Mouse (Mus musculus): ENCODE results near the gene Fam222b.

Gene Fam222b

DNA sequence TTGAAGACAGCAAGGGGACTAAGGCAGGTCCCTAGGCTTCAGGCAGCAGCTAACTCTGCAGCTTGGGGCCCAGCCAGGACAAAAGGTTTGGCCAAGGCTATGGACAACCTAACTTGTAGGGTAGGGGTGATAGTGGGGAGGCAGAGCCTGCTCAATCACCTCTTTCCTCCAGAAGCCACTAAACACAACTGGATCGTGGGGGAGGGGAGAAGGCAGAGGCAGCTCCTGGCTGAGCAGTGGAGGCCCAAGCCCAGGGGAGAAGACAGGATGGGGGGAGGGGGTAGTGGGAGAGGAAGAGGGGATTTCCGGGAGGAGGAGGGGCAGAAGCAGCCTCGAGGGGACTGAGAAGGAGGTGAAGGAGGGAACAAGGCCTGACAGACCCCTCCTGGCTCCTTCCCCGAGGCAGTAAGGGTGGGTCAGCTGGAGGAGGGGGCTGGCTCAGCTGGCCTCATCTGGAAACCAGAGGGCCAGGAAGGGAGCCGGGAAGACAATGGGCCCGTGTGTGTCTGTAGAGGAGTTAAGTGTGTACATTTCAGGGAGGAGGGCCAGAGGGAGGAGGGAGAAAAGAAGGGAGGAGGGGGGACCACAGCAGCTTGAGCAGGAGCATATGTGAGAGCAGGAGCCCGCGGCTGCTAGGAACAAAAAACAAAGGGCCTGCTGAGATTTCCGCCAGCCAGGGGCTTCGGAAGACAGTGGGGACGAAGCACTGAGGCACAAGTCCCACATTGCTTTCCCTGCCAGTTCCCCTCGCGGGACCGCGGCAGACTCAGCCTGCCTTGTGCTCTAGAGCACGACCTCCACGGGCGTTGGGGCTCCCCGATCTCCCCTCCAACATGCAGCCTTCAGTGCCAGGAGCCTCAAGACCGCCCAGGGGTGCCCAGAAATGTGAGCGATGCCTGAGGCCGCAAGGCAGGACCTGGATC, 69.5 kb downstream of the Fam222b start:
- peak; percentile 84 for DNase-seq (ENCODE audit: extremely low spot score, low spot score)

DNA sequence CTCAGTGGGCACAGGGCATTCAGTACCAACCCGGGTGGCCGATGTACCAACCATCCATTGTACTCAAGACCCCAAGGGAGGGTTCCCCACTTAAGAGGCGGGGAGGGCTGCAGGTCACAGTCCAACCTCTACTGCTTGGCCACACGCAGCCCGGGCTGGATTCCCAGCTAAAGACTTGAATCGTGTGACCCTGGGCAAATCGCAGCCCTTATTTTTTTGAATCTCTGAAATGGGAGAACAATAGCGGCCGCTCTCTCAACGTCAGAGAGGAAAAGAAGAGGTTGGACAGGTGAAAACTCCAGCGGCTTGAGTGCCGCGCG, 70.1 kb downstream of the Fam222b start:
- no peak for DNase-seq (ENCODE audit: extremely low spot score, low spot score)

DNA sequence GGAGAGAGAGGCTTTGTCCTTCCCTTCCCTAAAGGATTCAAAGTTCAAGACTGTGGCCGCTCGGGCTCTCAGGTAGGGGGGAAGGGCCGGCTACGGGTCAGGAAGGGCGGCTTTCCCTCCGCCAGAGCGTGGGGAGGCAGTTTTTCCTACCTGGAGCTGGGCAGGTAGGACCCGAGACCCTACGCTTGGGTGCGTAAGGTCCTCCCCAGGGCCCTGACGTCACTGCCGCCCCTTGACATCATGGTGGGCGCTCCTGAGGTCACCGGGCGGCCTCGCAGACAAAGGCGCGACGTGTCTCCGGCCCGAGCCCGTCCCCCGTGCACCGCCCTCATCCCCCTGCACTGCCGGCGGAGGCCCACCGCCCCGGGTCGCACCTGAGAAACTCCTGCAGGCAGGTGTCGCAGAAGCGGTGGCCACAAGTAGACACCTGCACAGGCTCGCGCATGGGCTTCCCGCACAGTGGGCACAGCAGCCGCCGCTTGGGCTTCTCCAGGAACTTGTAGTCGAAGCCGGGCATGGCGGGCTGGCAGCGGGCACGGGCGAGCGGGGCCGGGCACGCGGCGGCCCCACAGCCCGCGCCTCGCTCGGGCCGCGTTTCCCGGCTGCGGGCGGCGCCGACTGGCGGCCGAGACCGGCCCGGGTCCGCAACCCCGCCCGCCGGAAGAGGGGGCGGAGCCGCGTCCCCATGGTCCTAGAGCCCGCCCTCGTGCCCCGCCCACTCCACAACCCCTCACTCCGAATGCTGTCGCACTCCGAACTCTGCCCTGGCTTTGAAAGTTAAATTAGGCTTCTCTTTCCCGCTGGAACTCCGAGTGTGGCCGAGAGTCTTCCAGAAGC, 70.7 kb downstream of the Fam222b start, which contains the start of gene Traf4:
Traf4 (minus strand) TSS at position 666 of the 837 bp plus-strand sequence.
- DNase-seq (ENCODE audit: extremely low spot score, low spot score): peak; percentile 88

DNA sequence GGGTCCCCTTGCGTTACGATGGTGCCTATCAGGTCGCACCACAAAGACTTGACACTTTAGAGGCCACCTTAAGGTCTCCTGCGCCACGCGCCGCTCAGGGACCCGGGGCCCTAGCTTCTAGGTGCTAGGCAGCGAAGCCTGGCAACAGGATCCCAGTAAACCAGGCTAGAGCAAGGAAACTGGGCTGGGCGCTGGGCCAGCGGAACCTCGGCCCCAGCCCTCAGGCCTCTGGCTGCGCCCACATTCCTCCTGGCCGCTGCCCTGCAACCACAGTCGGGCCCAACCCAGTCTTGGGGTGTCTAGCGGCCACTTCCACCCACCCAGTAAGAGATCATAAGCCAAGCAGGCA, 71.3 kb downstream of the Fam222b start:
- DNase-seq (ENCODE audit: extremely low spot score, low spot score): no peak

DNA sequence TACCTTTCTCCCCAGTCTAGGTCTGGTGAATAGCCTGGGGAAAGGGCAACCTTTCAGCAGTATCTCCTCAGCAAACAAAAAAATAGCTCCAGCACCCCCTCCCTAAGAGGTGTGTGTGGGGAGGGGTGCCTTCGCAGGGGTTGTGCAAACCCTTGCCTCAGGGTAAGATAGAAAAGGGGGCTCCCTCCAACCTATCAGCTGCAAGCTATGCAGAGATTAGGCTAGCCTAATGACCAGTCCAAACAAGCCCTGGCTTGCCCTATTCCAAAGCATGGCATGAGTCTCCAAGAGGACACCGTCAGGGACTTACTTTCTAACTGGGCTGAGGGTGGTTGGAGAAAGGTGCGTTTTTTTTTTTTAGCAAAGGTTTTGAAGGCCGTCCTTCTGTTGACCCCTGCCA, 71.7 kb downstream of the Fam222b start:
- no peak for DNase-seq (ENCODE audit: extremely low spot score, low spot score)

DNA sequence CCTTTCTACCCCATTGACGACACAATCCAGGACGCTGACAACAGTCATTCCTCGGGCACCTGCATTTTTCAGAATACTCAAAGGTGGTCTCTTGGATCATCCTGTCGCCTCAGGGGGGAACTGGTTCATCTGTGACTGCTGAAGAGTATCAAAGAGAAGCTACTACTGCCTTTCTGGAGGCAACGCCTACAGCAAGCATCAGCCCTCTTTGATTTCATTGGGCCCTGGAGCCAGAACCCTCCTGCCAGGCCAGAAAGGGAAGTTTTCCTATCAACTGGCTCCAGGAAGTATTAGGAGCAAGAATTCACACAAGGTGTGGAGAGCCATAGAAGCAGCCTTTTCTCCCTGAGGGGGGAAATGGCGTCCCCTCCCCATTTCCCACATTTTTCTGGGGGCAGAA, 72.2 kb downstream of the Fam222b start:
- DNase-seq (ENCODE audit: extremely low spot score, low spot score): no peak

DNA sequence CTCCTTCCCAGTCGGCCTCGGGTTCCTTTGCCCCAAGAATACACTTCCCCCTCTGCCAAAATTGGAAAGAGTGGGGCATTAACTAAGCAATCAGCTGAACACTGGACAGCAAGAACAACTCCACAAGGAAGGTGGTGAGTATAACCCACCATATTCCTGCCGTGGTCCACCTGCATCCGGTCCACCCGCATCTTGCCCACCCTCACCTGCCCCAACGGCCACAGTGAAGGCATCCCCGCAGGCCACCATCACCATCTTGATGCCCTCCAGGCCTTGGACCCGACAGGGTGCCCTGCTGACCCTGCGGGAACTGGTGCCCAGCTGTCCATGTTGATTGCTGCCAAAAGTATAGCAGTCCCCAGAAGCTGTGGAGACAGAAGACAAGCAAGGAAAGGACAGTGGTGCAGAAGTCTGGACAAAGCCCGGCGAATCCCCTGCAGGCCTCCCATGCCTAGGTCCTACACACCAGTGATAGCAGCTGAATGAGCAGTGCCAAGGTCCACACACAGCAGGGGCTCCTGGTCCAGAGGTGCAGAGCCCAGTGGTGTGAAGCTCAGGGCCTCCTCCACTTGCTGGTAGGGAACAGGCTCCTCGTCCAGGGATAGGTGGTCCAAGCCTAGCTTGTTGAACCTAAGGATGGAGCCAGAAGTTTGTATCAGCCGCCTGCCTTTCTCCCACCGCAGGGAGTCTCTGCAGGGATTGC, 72.9 kb downstream of the Fam222b start:
- no peak for DNase-seq (ENCODE audit: extremely low spot score, low spot score)

DNA sequence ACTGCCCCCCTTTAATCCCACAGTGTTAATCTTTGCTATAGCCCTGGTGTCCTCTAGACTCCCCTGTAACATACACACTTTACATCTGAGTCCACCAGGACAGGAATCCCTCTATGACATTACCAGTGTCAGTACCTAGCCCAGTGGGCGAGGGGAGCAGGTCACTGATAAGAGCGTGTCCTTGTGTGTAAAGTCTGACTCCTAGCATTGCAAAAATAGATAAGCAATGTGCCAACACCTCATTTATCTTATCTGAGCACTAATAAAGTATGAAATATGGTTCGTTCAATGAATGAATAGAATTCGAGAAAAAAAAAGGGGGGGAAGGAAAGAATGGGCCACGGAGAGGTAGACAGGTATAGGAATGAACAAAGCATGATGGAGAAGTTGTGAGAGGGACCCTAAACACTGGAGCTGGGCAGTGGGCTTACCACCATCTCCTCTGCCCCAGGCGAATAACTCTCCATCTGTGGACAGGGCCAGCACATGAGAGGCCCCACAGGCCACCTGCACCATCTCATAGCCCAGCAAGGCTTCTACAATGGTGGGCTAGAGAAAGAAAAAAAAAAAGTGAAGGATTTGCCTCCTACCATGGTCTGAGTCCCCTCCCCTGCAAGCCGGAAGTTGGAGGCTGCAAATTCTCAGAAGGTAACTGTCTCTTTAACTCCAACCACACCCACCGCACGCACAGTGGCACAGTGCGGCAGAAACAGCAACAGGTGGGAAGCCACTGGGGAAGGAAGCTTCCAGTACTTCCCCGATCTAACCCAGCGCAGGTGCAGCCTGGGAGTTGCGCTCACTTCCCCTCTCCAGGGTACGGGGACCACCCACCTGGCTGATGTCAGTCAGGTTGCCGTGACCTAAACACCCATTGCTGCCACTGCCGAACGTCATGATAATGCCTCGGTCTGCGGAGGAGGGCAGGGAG, 74.3 kb downstream of the Fam222b start:
- DNase-seq (ENCODE audit: extremely low spot score, low spot score): no peak

DNA sequence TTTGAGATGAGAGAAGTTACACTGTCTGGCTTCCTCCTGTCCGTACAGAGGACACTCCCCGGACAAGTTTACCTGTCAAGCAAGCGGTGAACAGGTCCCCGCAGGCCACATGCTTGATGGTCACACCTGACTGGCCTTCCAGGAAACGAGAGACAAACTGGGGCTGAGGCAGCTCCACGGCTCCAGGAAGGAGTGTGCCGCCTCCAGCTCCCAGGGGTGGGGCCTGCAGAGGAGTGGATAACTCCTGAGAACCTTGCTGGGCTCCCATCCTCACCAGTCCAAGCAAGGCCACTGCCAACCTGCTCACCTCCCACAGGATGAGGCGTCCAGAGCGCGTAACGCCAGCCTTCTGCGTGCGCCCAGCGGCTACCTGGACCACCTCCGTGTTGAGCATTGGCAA, 75.8 kb downstream of the Fam222b start:
- DNase-seq (ENCODE audit: extremely low spot score, low spot score): no peak

DNA sequence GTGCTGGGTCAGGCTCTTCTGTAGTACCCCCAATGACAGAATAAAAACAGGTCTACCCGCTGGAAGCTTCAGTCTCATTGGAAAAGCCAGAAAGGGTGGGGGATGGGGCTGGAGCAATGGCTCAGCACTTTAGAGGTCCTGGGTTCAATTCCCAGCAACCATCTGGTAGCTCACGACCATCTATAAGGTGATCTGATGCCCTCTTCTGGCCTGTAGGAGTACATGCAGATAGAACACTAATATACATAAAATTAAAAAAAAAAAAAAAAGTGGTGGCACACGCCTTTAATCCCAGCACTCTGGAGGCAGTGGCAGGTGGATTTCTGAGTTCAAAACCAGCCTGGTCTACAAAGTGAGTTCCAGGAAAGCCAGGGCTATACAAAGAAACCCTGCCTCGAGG, 76.9 kb downstream of the Fam222b start:
- DNase-seq (ENCODE audit: extremely low spot score, low spot score): no peak

DNA sequence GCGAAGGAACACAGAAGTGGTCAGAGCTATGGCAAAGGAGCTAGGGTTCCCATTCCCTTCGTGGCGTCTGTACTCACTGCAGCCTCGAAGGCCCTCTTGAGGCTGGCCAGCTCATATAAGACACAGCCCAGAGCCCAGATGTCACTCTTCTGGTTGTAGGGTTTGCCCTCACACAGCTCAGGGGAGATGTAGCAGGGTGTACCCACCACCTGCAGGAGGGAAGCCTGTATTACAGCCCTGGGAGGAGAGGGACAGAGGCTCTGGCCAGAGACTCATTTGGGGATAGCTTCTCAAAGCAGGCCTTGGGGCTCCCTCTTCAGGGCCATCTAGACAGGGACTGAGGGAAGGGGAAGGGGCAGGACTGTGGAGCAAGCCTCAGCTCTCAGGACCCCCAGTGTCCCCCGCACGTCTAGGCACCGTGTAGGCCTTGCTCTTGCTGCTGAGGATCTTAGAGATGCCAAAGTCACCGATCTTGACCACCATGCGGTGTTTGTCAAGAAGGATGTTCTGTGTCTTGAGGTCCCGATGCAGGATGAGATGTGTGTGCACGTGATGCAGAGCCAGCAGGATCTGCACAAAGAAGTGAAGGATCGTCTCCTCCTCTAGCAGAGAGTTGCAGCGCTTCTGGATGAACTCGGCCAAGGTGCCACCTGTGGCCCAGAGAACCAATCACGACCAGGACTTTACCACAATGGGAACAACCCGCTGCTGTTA, 77.7 kb downstream of the Fam222b start:
- no peak for DNase-seq (ENCODE audit: extremely low spot score, low spot score)

DNA sequence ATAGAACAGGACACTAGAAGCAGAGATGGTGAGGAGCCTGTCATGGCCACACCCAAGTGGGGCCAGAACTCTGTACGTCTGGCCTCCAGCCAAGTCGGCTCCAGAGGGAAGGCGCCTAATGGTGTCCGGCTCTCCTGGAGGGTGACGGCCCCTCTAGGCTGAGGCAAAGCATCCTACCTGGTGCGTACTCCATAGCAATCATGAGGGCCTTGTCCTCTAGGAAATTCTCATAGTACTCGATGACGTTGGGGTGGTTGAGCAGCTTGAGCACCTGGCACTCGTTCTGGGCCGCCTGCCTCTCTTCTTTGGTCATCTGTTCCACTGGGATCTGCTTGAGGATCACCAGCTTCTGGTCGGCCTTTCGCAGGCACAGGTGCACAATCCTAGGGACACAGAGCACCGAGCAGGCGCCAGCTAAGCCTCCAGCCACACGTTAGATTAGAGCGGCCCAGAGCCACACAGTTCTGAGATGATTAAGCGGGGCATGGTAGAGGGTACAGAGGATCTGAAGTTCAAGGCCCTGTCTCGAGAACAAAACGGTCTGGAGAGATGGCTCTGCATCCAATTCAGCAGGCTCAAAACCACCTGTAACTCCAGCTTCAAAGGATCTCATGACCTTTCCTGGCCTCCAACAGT, 78.4 kb downstream of the Fam222b start:
- no peak for DNase-seq (ENCODE audit: extremely low spot score, low spot score)

DNA sequence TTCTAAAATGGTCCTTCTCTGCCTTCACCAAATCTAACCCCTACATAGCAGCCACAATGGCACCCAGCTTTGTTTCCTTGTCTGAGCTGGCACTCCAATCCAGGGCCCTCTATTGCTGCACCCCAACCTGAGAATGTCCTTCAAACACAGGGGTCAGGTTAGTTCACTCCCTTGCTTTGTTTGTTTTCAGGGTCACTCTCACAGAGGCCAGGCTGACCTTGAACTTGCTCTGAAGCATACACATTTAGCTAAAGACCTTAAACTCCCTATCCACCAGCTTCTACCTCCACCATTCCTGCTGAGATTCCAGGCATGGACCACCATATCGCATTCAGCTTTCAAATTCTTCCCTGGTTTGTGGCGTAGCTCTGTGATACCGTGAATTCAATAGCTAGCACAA, 80.0 kb downstream of the Fam222b start:
- DNase-seq (ENCODE audit: extremely low spot score, low spot score): no peak

DNA sequence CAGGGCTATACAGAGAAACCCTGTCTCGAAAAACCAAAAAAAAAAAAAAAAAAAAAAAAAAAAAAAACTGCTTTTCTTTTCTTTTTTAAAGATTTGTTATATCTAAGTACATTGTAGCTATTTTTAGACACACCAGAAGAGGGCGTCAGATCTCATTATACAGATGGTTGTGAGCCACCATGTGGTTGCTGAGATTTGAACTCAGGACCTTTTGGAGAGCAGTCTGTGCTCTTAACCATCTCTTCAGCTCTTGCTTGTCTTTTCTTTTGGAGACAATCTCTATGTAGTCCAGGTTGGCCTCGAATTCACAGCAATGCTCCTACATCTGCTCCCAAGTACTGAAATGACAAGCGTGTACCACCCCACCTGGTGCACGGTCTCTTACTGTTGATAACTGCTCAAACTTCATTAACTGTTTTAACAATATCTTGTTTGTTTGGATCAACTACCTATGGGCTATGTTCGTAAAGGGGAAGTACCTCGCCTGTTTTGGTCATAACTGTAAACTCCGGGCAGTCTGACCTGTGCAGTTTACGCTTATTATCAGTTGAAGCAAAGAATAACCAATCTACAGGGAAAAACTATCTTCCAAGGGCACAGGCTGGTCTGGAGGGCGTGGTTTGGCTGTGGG, 81.4 kb downstream of the Fam222b start:
- DNase-seq (ENCODE audit: extremely low spot score, low spot score): no peak

DNA sequence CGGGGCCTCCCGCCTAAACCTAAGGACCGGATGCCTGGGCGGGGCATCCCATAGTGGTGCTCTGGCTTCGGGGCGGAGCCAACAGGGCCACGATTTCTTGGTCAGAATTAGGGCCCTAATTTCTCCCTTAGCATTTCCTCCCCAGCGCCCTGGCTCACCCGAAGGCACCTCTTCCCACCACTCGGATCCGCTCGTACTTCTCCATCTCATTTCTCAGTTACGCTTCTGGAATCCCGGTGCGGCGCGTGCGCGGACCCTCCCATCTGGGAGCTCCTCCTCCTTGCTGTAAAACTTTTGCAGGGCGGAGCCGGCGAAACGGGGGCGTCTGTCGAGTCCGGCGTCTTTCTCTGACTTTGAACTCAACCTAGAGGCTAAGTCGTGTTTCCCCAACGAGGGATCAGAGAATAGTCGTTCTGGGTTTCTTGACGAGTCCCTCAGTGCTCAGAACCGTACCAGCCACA, 82.0 kb downstream of the Fam222b start, which contains the start of the genes Nek8 and Tlcd1:
Nek8 (minus strand) TSS at position 274 of the 461 bp plus-strand sequence.
Tlcd1 (plus strand) TSS at position 310 of the 461 bp plus-strand sequence.
- peak; percentile 90 for DNase-seq (ENCODE audit: extremely low spot score, low spot score)

DNA sequence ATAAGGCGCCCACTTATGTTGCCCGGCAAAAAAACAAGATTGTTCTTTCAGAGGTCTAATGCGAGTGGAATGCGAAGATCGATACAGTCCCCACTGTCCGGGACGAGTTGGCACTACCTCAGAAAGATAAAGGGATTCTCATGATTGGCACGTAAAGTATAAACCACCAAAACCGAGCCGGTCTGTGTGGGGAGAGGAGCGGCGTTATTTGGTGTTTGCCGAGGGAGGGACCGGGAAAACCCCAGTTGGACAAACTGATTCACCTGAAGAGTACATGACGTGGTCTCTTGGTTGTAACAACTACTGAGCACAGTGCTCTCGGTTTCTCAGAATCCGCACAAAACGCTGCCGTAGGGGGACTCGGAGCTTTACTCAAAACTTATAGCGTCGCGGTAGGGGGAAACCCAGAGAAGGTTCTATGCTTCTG, 82.5 kb downstream of the Fam222b start:
- DNase-seq (ENCODE audit: extremely low spot score, low spot score): no peak

DNA sequence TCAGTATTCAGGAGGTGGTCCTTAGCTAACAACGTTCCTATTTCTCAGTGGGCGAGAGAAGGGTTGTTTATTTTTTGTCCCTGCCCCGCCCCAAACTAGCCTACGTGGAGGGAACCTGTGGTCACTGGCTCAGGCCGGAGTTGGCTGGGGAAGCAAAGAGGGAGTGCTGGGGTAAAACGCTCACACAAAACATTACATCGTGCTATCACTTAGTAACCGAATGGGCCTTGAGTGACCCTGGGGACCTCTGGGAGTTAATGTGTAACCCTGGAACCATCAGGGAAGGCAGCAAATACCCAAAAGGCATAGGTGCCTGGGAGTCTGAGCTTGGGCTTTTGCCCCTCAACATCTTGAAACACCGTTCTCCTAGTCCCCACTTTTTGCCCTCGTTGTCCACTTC, 83.0 kb downstream of the Fam222b start:
- DNase-seq (ENCODE audit: extremely low spot score, low spot score): no peak

DNA sequence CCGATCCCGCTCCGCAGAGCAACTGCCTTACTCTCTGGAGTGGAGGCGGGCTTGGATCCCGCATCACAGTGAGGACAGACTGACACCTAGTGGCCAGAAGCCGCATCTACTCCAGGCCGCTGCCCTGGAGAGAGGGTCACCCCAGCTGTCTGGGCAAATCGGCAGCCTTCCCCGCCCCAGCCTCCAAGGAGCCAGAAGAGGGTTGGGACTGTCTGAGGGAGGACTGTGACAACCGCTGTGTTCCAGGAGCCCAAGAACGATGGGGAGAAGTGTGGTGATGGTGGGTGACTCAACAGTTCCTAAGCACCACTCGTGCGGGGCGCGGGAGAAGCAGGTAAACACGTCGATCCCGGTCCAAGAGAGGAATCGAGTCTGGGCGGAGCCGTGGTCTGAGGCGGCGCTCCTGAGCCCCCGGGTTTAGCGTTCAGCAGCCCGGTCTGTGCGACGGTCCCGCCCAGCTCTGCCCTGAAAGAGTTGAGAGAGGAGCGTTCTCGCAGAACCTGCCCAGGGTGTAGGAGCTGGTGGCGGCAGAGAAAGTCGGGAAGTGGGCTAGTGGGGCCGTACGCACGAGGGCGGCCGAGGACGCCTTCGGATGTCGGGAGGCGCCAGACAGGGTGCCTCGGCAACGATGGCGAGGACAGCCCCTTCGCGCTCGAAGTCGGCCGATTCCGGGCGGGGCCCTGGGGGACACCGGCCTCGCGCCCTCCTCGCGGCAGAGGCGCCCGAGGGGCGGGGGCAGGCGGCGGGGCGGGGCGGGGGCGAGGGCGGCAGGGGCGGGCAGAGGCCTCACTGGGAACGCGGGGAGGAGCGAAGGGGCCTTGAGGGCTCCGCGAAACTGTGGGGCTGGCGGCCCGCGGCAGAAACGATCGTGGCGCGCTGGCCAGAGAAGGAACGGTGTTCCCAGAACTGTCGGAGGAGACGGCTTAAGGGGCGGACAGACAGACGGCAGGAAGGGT, 83.7 kb downstream of the Fam222b start:
- peak; percentile 98 for DNase-seq (ENCODE audit: extremely low spot score, low spot score)

All from neural tube, embryonic 10.5 days (tissue).